In genomic region chr12:81862351-81862802, GRCm38 (mm10) we compare ENCODE assay signal across 7 mouse cellular contexts. TPM values are rescaled to one million over a fixed set of nuclear protein-coding genes. Genes with fewer than 3 reads are reported as not detected.
DNase-seq lines count a peak whose midpoint lies in the region; ATAC-seq lines count a peak whose summit lies in the region.

No protein-coding gene starts in this region.

- H3K9me3 ChIP-seq in intestine, embryonic 16.5 days (ENCODE audit: control insufficient read depth, low read length): no peaks in the 10 kb centered on the region

- H3K9ac ChIP-seq in intestine, embryonic 16.5 days (ENCODE audit: low read depth, low read length): 0 out of 2 replicates have a peak overlapping the region, but pooled peaks have one; percentile 38

- H3K36me3 ChIP-seq in intestine, embryonic 16.5 days (ENCODE audit: control insufficient read depth, insufficient read depth, low read length): no peaks in the 10 kb centered on the region

- H3K4me2 ChIP-seq in intestine, embryonic 16.5 days (ENCODE audit: low read depth, low read length): peak overlapping the region; percentile 71

- H3K4me1 ChIP-seq in intestine, embryonic 16.5 days (ENCODE audit: control insufficient read depth, insufficient read depth, low read length): peaks cover 31% of the 10 kb centered on the region

- H3K27ac ChIP-seq in intestine, embryonic 16.5 days (ENCODE audit: low read length): no peak overlapping the region

- ATAC-seq in intestine, embryonic 16.5 days: peak; percentile 36
- ATAC-seq in megakaryocyte progenitor cell, adult 5-6 weeks (replicated peaks; ENCODE audit: poor library complexity): peak; percentile 68

- 29% methylated on average over 8 of the region's 8 CpGs for WGBS in intestine, embryonic 16.5 days

- peak; percentile 59 for DNase-seq in A20 (ENCODE audit: low read depth, low spot score)
- DNase-seq in adrenal gland, postnatal 36 days: peak; percentile 3 to 15
- peak; percentile 99 for DNase-seq in heart, adult 11 months
- peak; percentile 17 for DNase-seq in thymus, postnatal 25 days
- no peak for DNase-seq in layer of hippocampus, postnatal 14 days (ENCODE audit: low spot score in 2 of 2)

- H3K27me3 ChIP-seq in intestine, embryonic 16.5 days (replicated peaks; ENCODE audit: control insufficient read depth, insufficient read depth, low read length): no peaks in the 10 kb centered on the region

- H3K4me3 ChIP-seq in intestine, embryonic 16.5 days (ENCODE audit: low read length): peak overlapping the region; percentile 82

RNA-seq across cellular contexts. Expression of gene Pcnx, which starts 2.6 kb away (rescaled TPM):
- 10 to 100 TPM; 52.7 to 54.6 TPM for total RNA-seq in adrenal gland, postnatal 36 days (2021)
- polyA plus RNA-seq in intestine, embryonic 16.5 days (2015; fragmentation: Nextera tagmentation; extraction: Ambion mirVana): 6.3 and 10.3 TPM in 2 replicates
- total RNA-seq in megakaryocyte progenitor cell, adult 5-6 weeks (2015): 23.8 and 32.2 TPM in 2 replicates
- total RNA-seq in megakaryocyte progenitor cell, adult 5-6 weeks (2017): 10.0 and 14.8 TPM in 2 replicates
- total RNA-seq in layer of hippocampus, postnatal 14 days (2021): 100 to 1,000 TPM in 1 of 2 experiments, 10 to 100 TPM in 1; 97.4 to 115 TPM

Comparison
In these comparisons a context has a peak if more than half of its experiments do, and no peak if none do; other contexts are left out.
1. DNase-seq: peak in A20 (single experiment), adrenal gland, postnatal 36 days (2 of 2), heart, adult 11 months (single experiment) and thymus, postnatal 25 days (single experiment); none in layer of hippocampus, postnatal 14 days (0 of 2).